Mouse (Mus musculus) kidney, postnatal 25 days (tissue): ENCODE results near the gene Ippk.

Experiments used
- DNase-seq, 2 experiments: peaks; one replicate each; pipeline ENCODE4 v3.0.0; 2021; ENCODE audit warnings: mixed read lengths in 2 of 2

The Ippk gene

GRCm38 (mm10) chr13:49480551-49480950, 59.5 kb downstream of the Ippk start:
- DNase-seq: no peak

- DNase-seq: no peak
These were observed 64.3 kb downstream of the Ippk start for GRCm38 (mm10) chr13:49485388-49485787.

- no peak for DNase-seq
These were observed 71.6 kb downstream of the Ippk start, which contains the start of gene Tes3-ps for GRCm38 (mm10) chr13:49492376-49493368. Tes3-ps (plus strand) TSS chr13:49493318.

GRCm38 (mm10) chr13:49504510-49504909, 83.5 kb downstream of the Ippk start, which contains the start of gene Ecm2:
Ecm2 (plus strand) TSS chr13:49504810.
- no peak for DNase-seq

GRCm38 (mm10) chr13:49505776-49506175, 84.7 kb downstream of the Ippk start:
- DNase-seq: no peak

GRCm38 (mm10) chr13:49507176-49507575, 86.1 kb downstream of the Ippk start:
- no peak for DNase-seq
